Mouse (Mus musculus) 3134 (cell line): ENCODE results near the gene Zfyve16.

Experiments
- DNase-seq: peaks from one replicate; pipeline ENCODE4 v3.0.0-alpha.2; 2011; ENCODE audit warnings: low spot score; ENCODE audit not compliant: insufficient read length; ENCODE audit errors: extremely low read depth

Gene Zfyve16

GRCm38 (mm10) chr13:92469381-92469780 lies 61.3 kb downstream of the Zfyve16 start:
- no peak for DNase-seq

GRCm38 (mm10) chr13:92467891-92468290 lies 62.8 kb downstream of the Zfyve16 start:
- DNase-seq, result no peak

GRCm38 (mm10) chr13:92464698-92465097 lies 66.0 kb downstream of the Zfyve16 start:
- no peak for DNase-seq

GRCm38 (mm10) chr13:92446872-92447271 lies 83.8 kb downstream of the Zfyve16 start:
- no peak for DNase-seq

- no peak for DNase-seq
Measured at GRCm38 (mm10) chr13:92440286-92440685, 90.4 kb downstream of the Zfyve16 start.

GRCm38 (mm10) chr13:92438656-92439055 lies 92.0 kb downstream of the Zfyve16 start:
- DNase-seq, result no peak
